ENCODE assay signal across 11 mouse cellular contexts in the genomic region with DNA sequence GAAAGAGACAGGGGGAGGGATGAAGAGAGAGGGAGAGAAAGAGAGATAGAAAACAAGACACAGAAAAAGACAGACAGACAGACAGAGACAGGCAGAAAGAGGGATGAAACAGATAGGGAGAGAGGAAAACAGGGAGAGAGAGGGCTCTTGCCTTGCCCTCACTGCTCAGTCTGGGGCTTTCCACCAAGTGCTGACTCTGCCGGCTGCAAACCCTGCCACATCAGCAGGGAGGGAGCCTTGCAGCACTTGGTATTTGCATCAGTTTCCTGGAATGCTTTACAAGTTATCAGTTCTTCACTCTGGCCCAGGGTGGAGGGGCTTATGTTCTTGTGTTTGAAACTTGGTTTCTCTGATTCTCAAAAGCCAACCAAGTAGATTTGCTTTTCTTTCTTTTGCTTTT. TPM values are rescaled to one million over a fixed set of nuclear protein-coding genes. Genes with fewer than 3 reads are reported as not detected.
DNase-seq lines count a peak whose midpoint lies in the region; ATAC-seq and TF ChIP-seq lines count a peak whose summit lies in the region.
"Had no signal": no experiment of that assay in that cellular context is flagged by ENCODE, and none has a peak within 500 bp of the region (broad histone marks: within the 10 kb centered on the region; RNA-seq: fewer than 3 reads in every experiment).

No protein-coding gene starts in this region.

- peaks cover 3% of the 10 kb centered on the region; the same call in 1 of the 2 replicates for H3K27me3 ChIP-seq in heart, adult 2 months (ENCODE audit: control insufficient read depth, insufficient read depth, low read length)
- no peaks in the 10 kb centered on the region for H3K27me3 ChIP-seq in heart, embryonic 11.5 days (ENCODE audit: control insufficient read depth, insufficient read depth, low read length)
- no peaks in the 10 kb centered on the region for H3K27me3 ChIP-seq in CH12.LX (replicated peaks)
- no peaks in the 10 kb centered on the region for H3K27me3 ChIP-seq in embryonic facial prominence, embryonic 12.5 days
- H3K27me3 ChIP-seq in limb, embryonic 10.5 days (ENCODE audit: low read depth, poor library complexity, severe bottlenecking), result no peaks in the 10 kb centered on the region
- H3K27me3 ChIP-seq: limb, embryonic 13.5 days had no signal

- TF ChIP-seq EP300 in heart, adult 2 months (IDR thresholded peaks at IDR 0.05; ENCODE audit: insufficient read depth, low read depth, low read length), result no peak
- no peak for TF ChIP-seq EP300 in CH12.LX (IDR thresholded peaks at IDR 0.05; ENCODE audit: low read length)

- peak; percentile 44 to 46 for DNase-seq in heart, adult 2 months
- DNase-seq in CH12.LX (ENCODE audit: extremely low read depth), result peak; percentile 56
- DNase-seq in limb, embryonic 10.5 days (ENCODE audit: low spot score), result no peak
- no peak for DNase-seq in spleen, adult 18-20 months
- DNase-seq in frontal cortex, postnatal 25 days (ENCODE audit: low spot score in 2 of 2), result no peak
- DNase-seq: cerebellum, adult 9-11 months; kidney, adult 9 months had no signal

- H3K4me1 ChIP-seq in heart, adult 2 months (ENCODE audit: control insufficient read depth, insufficient read depth, low read length), result no peaks in the 10 kb centered on the region
- no peaks in the 10 kb centered on the region for H3K4me1 ChIP-seq in heart, embryonic 11.5 days (ENCODE audit: control insufficient read depth, insufficient read depth, low read length)
- H3K4me1 ChIP-seq in CH12.LX (ENCODE audit: control insufficient read depth in 1 of 2, insufficient read depth in 2 of 2), result peaks cover 0 to 14% of the 10 kb centered on the region in 2 experiments; a peak in 1 of 4 replicates
- peaks cover 17% of the 10 kb centered on the region for H3K4me1 ChIP-seq in embryonic facial prominence, embryonic 12.5 days
- H3K4me1 ChIP-seq in limb, embryonic 10.5 days, result peaks cover 44% of the 10 kb centered on the region

- H3K4me3 ChIP-seq in heart, adult 2 months, result no peak overlapping the region
- no peak overlapping the region for H3K4me3 ChIP-seq in heart, embryonic 11.5 days (ENCODE audit: low read depth, low read length)
- peak overlapping the region in 1 of 3 experiments; percentile 26 for H3K4me3 ChIP-seq in CH12.LX (replicated peaks in 1 of 3; ENCODE audit: low read depth in 2 of 3, low read length in 2 of 3, poor library complexity in 1 of 3)
- no peak overlapping the region for H3K4me3 ChIP-seq in embryonic facial prominence, embryonic 12.5 days
- H3K4me3 ChIP-seq in limb, embryonic 10.5 days, result no peak overlapping the region
- H3K4me3 ChIP-seq: limb, embryonic 13.5 days had no signal

- no peak for TF ChIP-seq RAD21 in CH12.LX (IDR thresholded peaks at IDR 0.05; ENCODE audit: low read depth, low read length)

- no peak for TF ChIP-seq CTCF in heart, adult 2 months (IDR thresholded peaks at IDR 0.05)
- TF ChIP-seq CTCF in CH12.LX (conservative IDR thresholded peaks at IDR 0.05 in 1 of 2, IDR thresholded peaks at IDR 0.05 in 1 of 2; ENCODE audit: low read depth in 2 of 2, low read length in 2 of 2), result no peak

- no peaks in the 10 kb centered on the region for H3K36me3 ChIP-seq in heart, adult 2 months (ENCODE audit: control insufficient read depth, insufficient read depth, low read length)
- no peaks in the 10 kb centered on the region for H3K36me3 ChIP-seq in heart, embryonic 11.5 days (ENCODE audit: control insufficient read depth, insufficient read depth, low read length)
- H3K36me3 ChIP-seq in CH12.LX (replicated peaks in 1 of 2; ENCODE audit: control insufficient read depth in 1 of 2, insufficient read depth in 1 of 2, low read length in 1 of 2), result no peaks in the 10 kb centered on the region
- no peaks in the 10 kb centered on the region for H3K36me3 ChIP-seq in embryonic facial prominence, embryonic 12.5 days
- H3K36me3 ChIP-seq in limb, embryonic 10.5 days, result peaks cover 1% of the 10 kb centered on the region; the same call in 1 of the 2 replicates
- H3K36me3 ChIP-seq: limb, embryonic 13.5 days had no signal

- dilution Hi-C loops in CH12.LX (cut with MboI; ENCODE audit: extremely low pct_ligation_motif_present, extremely low pct_unique_long_range_greater_than_20kb, low sequenced_read_pairs), result no loop called here

- in situ Hi-C loops in CH12.LX (cut with MboI; ENCODE audit: low pct_ligation_motif_present, low pct_unique_long_range_greater_than_20kb, low sequenced_read_pairs), result no loop called here

- no peaks in the 10 kb centered on the region for H3K9me3 ChIP-seq in heart, embryonic 11.5 days (replicated peaks; ENCODE audit: control insufficient read depth, low read length)
- H3K9me3 ChIP-seq in CH12.LX (replicated peaks; ENCODE audit: low read length), result no peaks in the 10 kb centered on the region
- H3K9me3 ChIP-seq in embryonic facial prominence, embryonic 12.5 days, result no peaks in the 10 kb centered on the region
- H3K9me3 ChIP-seq in limb, embryonic 10.5 days (replicated peaks), result no peaks in the 10 kb centered on the region
- H3K9me3 ChIP-seq: limb, embryonic 13.5 days had no signal

- H3K9ac ChIP-seq in heart, adult 2 months (ENCODE audit: low read depth, low read length), result peak overlapping the region; percentile 30; the same call in 1 of the 2 replicates
- no peak overlapping the region for H3K9ac ChIP-seq in heart, embryonic 11.5 days (ENCODE audit: low read depth, low read length)
- no peak overlapping the region for H3K9ac ChIP-seq in CH12.LX (ENCODE audit: insufficient read depth, low read depth)
- H3K9ac ChIP-seq in embryonic facial prominence, embryonic 12.5 days, result no peak overlapping the region
- H3K9ac ChIP-seq: limb, embryonic 13.5 days had no signal

- WGBS in heart, adult 2 months, result 0% methylated on average over 1 of the region's 1 CpGs
- 0% methylated on average over 1 of the region's 1 CpGs for WGBS in heart, embryonic 11.5 days (ENCODE audit: insufficient replicate concordance)
- 5% methylated on average over 1 of the region's 1 CpGs for WGBS in embryonic facial prominence, embryonic 12.5 days
- WGBS in limb, embryonic 10.5 days, result 4% methylated on average over 1 of the region's 1 CpGs

- ATAC-seq in heart, embryonic 11.5 days (replicated peaks; ENCODE audit: insufficient number of reproducible peaks, low FRiP score, low TSS enrichment), result no peak
- no peak for ATAC-seq in embryonic facial prominence, embryonic 12.5 days (ENCODE audit: insufficient number of reproducible peaks, insufficient read depth, low FRiP score, low TSS enrichment)
- ATAC-seq in granulocyte monocyte progenitor cell, adult 5-6 weeks (replicated peaks; ENCODE audit: poor library complexity, severe bottlenecking), result no peak

- peak; percentile 52; the same call in 1 of the 2 replicates for TF ChIP-seq POLR2A in heart, adult 2 months (IDR thresholded peaks at IDR 0.05; ENCODE audit: insufficient read depth, low read depth, low read length)
- TF ChIP-seq POLR2A in CH12.LX (IDR thresholded peaks at IDR 0.05; ENCODE audit: low read depth, low read length), result no peak

- H3K4me2 ChIP-seq in heart, embryonic 11.5 days, result no peak overlapping the region
- peak overlapping the region; percentile 12 for H3K4me2 ChIP-seq in CH12.LX (ENCODE audit: insufficient read depth, low read depth, poor library complexity, severe bottlenecking)
- no peak overlapping the region for H3K4me2 ChIP-seq in embryonic facial prominence, embryonic 12.5 days (replicated peaks)
- H3K4me2 ChIP-seq: limb, embryonic 13.5 days had no signal

- no peaks in the 10 kb centered on the region for H3K79me2 ChIP-seq in heart, adult 2 months (replicated peaks; ENCODE audit: control insufficient read depth, insufficient read depth, low read length)
- H3K79me2 ChIP-seq in CH12.LX (replicated peaks; ENCODE audit: control insufficient read depth, extremely low read depth, insufficient read depth, poor library complexity, severe bottlenecking), result no peaks in the 10 kb centered on the region

- intact Hi-C loops in heart, adult 2 months (cut with DNase I), result no loop called here

- peak overlapping the region; percentile 67 for H3K27ac ChIP-seq in heart, adult 2 months
- H3K27ac ChIP-seq in heart, embryonic 11.5 days (ENCODE audit: low read depth, low read length), result no peak overlapping the region
- no peak overlapping the region for H3K27ac ChIP-seq in CH12.LX (ENCODE audit: insufficient read depth, low read depth)
- 0 out of 2 replicates have a peak overlapping the region, but pooled peaks have one; percentile 6 for H3K27ac ChIP-seq in embryonic facial prominence, embryonic 12.5 days
- H3K27ac ChIP-seq in limb, embryonic 10.5 days, result peak overlapping the region; percentile 51; the same call in 1 of the 2 replicates
- H3K27ac ChIP-seq: limb, embryonic 13.5 days had no signal

TF ChIP-seq in CH12.LX, 34 proteins besides CTCF, POLR2A, EP300 and RAD21:
- TF ChIP-seq ZC3H11A (IDR thresholded peaks at IDR 0.05; ENCODE audit: low read depth, low read length) (no peak), PAX5 (IDR thresholded peaks at IDR 0.05; ENCODE audit: low read length) (no peak), POLR2AphosphoS2 (IDR thresholded peaks at IDR 0.05; ENCODE audit: low read depth, low read length) (no peak), MYC (IDR thresholded peaks at IDR 0.05; ENCODE audit: low read depth, low read length) (no peak), USF1 (IDR thresholded peaks at IDR 0.05; ENCODE audit: low read depth, low read length) (no peak), SMC3 (IDR thresholded peaks at IDR 0.05; ENCODE audit: low read depth, low read length) (no peak), MAFK (IDR thresholded peaks at IDR 0.05; ENCODE audit: insufficient replicate concordance, low read length) (0 out of 2 replicates have a peak, but pooled peaks have one; percentile 35)

RNA-seq across cellular contexts. Expression of a gene that starts 1.5 kb away (rescaled TPM):
- total RNA-seq in heart, adult 2 months (2021), result 10 to 100 TPM; 60.1 to 88.9 TPM
- polyA plus RNA-seq in heart, adult 2 months (2012; rRNA removed), result 89.3 and 99.8 TPM in 2 replicates
- 113 and 141 TPM in 2 replicates for polyA plus RNA-seq in heart, embryonic 11.5 days (2014; fragmentation: Nextera tagmentation; extraction: Ambion mirVana)
- total RNA-seq in CH12.LX (2012; rRNA removed) (0.04 TPM in 1 of 2 replicates, not detected in the other), CH12.LX (2014; rRNA removed) (0.12 TPM in 1 of 2 replicates, not detected in the other)
- not detected in 2 replicates for polyA plus RNA-seq in CH12.LX (2012; ENCODE audit: insufficient read length, low read depth)
- 603 and 672 TPM in 2 replicates for polyA plus RNA-seq in embryonic facial prominence, embryonic 12.5 days (2016; fragmentation: Nextera tagmentation; extraction: Ambion mirVana)
- polyA plus RNA-seq in limb, embryonic 10.5 days (2016; fragmentation: Nextera tagmentation; extraction: Ambion mirVana), result 109 and 248 TPM in 2 replicates
- total RNA-seq in granulocyte monocyte progenitor cell, adult 5-6 weeks (2014; fragmentation: Nextera tagmentation), result not detected in 2 replicates
- 0.13 TPM in 1 of 2 replicates, not detected in the other for total RNA-seq in granulocyte monocyte progenitor cell, adult 5-6 weeks (2017)

Comparison
In these comparisons a context has a peak if more than half of its experiments do, and no peak if none do; other contexts are left out.
1. H3K27ac ChIP-seq: peak in heart, adult 2 months (single experiment), embryonic facial prominence, embryonic 12.5 days (single experiment) and limb, embryonic 10.5 days (single experiment); none in heart, embryonic 11.5 days (single experiment) and CH12.LX (single experiment).
2. DNase-seq: peak in heart, adult 2 months (2 of 2) and CH12.LX (single experiment); none in limb, embryonic 10.5 days (single experiment), spleen, adult 18-20 months (0 of 2) and frontal cortex, postnatal 25 days (0 of 2).
3. RNA of a gene that starts 1.5 kb away (polyA plus RNA-seq): 603 to 672 TPM in embryonic facial prominence, embryonic 12.5 days, 109 to 248 TPM in limb, embryonic 10.5 days, 113 to 141 TPM in heart, embryonic 11.5 days and 89.3 to 99.8 TPM in heart, adult 2 months; not detected in CH12.LX; every median in the first group is over 10 times any median in the second.